Mouse (Mus musculus): Measurements from ENCODE around the gene Jrkl.

The Jrkl gene

GRCm38 (mm10) chr9:13245481-13245880 lies at the start of gene Jrkl:
Gene Jrkl, minus strand, starts transcription at chr9:13245829.
- peak; percentile 55 for DNase-seq (ENCODE audit: low spot score)

- DNase-seq (ENCODE audit: low spot score) = no peak
These were observed 41.9 kb upstream of the Jrkl start for GRCm38 (mm10) chr9:13287482-13287881.

- DNase-seq (ENCODE audit: low spot score) = no peak
These were observed 27.6 kb upstream of the Jrkl start for GRCm38 (mm10) chr9:13273219-13273618.

GRCm38 (mm10) chr9:13260980-13261379 lies 15.4 kb upstream of the Jrkl start:
- no peak for DNase-seq (ENCODE audit: low spot score)

- no peak for DNase-seq (ENCODE audit: low spot score)
These were observed 12.5 kb upstream of the Jrkl start for GRCm38 (mm10) chr9:13258173-13258572.

- no peak for DNase-seq (ENCODE audit: low spot score)
These were observed 11.1 kb upstream of the Jrkl start for GRCm38 (mm10) chr9:13256726-13257125.

- DNase-seq (ENCODE audit: low spot score) = no peak
These were observed 5.6 kb upstream of the Jrkl start for GRCm38 (mm10) chr9:13251251-13251650.

GRCm38 (mm10) chr9:13248104-13248503 lies 2.5 kb upstream of the Jrkl start:
- DNase-seq (ENCODE audit: low spot score) = no peak

- DNase-seq (ENCODE audit: low spot score) = peak; percentile 87
These were observed 1.4 kb upstream of the Jrkl start, which contains the start of gene Ccdc82 for GRCm38 (mm10) chr9:13246815-13247638. Gene Ccdc82, plus strand, starts transcription at chr9:13246955.

GRCm38 (mm10) chr9:13242321-13242720 lies 3.3 kb downstream of the Jrkl start:
- peak; percentile 64 for DNase-seq (ENCODE audit: low spot score)

GRCm38 (mm10) chr9:13231545-13232216 lies 13.9 kb downstream of the Jrkl start:
- DNase-seq (ENCODE audit: low spot score) = peak; percentile 70

GRCm38 (mm10) chr9:13230553-13230952 lies 15.1 kb downstream of the Jrkl start:
- DNase-seq (ENCODE audit: low spot score) = no peak

- DNase-seq (ENCODE audit: low spot score) = no peak
These were observed 19.8 kb downstream of the Jrkl start for GRCm38 (mm10) chr9:13225872-13226271.

- no peak for DNase-seq (ENCODE audit: low spot score)
These were observed 39.3 kb downstream of the Jrkl start for GRCm38 (mm10) chr9:13206369-13206768.

GRCm38 (mm10) chr9:13203681-13204080 lies 41.9 kb downstream of the Jrkl start:
- DNase-seq (ENCODE audit: low spot score) = no peak

GRCm38 (mm10) chr9:13203109-13203508 lies 42.5 kb downstream of the Jrkl start:
- DNase-seq (ENCODE audit: low spot score) = no peak

- DNase-seq (ENCODE audit: low spot score) = no peak
These were observed 45.5 kb downstream of the Jrkl start for GRCm38 (mm10) chr9:13200079-13200478.

GRCm38 (mm10) chr9:13195762-13196161 lies 49.9 kb downstream of the Jrkl start:
- peak; percentile 8 for DNase-seq (ENCODE audit: low spot score)

GRCm38 (mm10) chr9:13195268-13195667 lies 50.4 kb downstream of the Jrkl start:
- peak; percentile 54 for DNase-seq (ENCODE audit: low spot score)

- no peak for DNase-seq (ENCODE audit: low spot score)
These were observed 51.0 kb downstream of the Jrkl start for GRCm38 (mm10) chr9:13194619-13195018.
